Mouse (Mus musculus) 416B (cell line): ENCODE results near the gene Fancc.
A peak's percentile ranks its signal among the peaks of the same experiment; 100 is the strongest.

Experiments
- DNase-seq: peaks from one replicate; pipeline ENCODE4 v3.0.0; 2011; ENCODE audit warnings: low read depth

The Fancc gene

DNA sequence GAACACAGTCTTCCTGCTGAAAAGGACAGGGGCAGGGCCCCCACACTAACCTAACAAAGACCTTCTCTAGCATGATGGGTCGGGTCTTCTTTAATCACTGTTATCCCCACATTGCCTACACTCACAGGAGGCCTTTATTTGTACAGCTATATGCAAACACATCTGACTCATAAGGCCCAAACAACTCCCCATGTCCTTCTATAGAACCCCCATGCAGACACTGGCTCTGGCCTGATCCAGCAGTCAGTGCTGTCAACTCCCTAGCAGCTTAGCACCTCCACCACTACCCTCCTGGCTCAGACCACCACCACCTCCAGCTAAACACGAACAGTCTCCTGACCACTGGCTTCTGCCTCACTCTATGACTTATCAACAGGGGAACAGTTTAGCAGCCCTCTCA lies 149.4 kb downstream of the Fancc start:
- DNase-seq, result no peak

DNA sequence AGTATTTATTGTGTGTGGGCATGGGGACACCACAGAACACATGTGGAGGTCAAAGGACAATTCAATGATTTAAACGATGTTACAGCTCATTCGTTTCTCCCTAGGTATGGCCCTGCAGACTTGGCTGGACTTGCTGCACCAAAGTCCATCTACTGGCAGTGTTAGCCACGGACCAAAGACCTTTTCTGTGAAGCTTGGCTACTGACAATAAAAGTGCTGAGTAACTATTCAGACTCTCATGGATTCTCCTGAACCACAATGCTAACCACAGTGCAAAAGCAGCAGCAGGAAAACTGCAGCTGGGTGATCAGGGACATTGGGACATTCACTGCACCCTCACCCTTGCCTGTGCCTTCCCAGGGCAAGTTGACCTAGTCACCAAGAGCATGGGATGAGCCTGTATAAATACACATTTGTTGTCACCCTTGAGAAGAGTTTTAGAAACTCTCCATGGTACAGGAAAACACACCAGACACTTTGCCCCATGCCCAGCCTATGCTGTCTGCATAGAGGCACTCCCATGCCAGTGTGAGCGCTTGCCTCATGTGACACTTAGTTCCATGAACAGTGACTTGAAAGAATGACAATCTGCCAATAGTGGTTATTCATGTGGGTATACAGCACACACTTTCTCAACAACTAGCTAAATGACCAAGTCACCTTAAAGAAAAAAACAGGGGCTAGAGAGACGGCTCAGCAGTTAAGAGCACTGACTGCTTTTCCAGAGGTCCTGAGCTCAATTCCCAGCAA lies 151.4 kb downstream of the Fancc start:
- no peak for DNase-seq

DNA sequence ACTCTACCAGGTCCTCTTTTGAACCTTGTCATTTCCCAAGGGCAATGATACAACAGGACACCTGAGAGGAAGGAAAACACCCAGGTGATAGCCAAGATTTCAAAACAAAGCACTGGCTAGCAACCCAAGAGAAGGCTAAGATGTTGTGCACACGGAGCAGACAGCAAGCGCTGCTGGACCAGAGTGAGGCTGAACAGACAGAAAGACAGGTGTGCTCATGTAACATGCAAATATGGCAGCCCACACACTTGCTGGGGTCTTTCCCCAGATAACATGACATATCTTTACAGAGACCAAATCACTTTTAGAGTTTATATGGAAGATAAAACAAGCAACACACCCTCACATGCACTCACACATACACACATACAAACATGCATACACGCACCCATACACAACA lies 152.6 kb downstream of the Fancc start:
- DNase-seq, result no peak

DNA sequence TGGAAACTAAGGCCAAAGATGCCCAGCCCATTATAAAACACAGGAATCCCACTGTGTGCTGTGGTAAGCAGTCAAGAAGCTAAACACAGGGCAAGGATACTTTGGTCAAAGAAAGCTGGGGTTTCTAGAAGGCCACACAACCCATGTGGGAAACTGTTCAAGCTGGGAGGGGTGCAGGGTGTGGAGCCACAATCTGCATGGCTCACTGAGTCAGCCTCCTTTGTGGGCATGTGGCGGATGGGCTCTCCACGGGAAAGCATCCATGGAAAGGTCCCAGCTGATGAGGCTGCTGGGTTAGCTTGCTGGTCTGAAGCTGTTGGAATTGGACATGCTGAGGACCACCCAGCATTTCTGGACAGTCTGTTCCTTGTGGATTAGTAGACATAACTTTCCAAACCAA lies 154.3 kb downstream of the Fancc start:
- peak; percentile 29 for DNase-seq

DNA sequence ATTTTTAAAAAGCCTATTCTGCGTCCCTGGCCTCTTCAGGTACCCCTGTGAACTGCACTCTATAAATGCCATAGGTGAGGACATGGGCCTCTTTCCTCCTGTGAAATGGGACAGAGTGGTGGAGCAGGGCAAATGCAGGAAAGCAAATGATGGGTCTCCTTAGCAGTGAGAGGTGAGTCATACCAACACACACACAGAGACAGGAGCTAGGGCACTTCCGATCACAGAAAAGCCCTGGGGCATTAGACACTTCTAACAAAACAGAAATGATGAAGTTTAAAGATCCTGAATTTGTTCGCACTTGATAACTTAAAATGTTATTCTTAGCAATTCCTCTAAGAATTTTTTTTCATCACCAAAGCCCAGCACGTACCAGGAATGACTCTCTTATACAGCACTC lies 157.1 kb downstream of the Fancc start:
- no peak for DNase-seq

DNA sequence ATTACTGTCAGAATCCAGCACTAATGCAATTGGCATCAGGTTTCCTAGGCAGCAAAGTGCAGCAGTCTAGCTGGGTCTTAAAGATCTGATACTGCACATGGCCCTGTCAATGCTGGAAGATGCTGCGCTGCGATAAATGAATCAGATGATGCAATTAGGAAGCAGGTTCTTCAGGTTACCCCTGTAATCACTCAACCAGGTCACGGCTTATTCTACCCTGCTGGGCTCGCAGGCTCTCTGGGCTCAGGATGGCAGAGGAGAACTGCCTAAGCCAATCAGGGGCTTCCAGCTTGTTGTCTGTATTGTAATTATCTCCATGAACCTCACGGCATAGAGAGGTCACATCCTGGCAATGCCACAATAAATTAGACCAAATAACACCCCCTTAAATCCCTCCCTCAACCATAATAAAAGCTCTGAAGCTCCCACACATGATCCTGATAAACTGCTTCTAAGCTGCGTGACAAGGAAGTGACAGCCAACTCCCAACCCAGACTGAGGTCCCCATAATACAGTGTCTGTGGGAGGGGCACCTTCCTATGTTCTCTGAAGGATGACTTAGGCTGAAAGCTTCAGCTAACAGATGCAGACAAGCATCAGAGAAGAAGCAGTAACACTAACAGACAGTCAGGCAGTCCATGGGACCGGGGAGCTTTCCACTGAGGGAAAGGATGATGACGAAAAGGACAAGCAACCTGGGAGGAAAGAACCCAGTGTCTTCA lies 159.7 kb downstream of the Fancc start:
- DNase-seq, result no peak

DNA sequence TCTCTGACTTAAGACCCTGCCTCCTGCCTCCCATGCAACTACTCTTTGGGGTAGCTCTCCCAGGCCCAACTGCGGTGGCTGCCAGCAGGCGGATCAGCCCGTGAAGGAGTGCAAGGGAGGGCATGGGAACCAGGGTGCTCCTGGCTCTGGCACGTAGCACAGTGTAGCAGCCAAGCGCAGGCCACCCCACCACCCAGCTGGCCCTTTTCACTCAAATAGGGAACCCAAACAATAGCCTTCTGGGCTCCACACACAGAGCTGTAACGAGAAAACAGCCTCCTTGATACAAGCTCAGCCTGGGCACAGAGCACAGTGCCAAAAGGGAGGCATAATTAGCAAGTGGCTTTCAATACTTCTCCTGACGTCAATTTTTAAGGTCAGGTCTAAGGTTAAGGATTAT lies 160.7 kb downstream of the Fancc start:
- DNase-seq, result no peak

DNA sequence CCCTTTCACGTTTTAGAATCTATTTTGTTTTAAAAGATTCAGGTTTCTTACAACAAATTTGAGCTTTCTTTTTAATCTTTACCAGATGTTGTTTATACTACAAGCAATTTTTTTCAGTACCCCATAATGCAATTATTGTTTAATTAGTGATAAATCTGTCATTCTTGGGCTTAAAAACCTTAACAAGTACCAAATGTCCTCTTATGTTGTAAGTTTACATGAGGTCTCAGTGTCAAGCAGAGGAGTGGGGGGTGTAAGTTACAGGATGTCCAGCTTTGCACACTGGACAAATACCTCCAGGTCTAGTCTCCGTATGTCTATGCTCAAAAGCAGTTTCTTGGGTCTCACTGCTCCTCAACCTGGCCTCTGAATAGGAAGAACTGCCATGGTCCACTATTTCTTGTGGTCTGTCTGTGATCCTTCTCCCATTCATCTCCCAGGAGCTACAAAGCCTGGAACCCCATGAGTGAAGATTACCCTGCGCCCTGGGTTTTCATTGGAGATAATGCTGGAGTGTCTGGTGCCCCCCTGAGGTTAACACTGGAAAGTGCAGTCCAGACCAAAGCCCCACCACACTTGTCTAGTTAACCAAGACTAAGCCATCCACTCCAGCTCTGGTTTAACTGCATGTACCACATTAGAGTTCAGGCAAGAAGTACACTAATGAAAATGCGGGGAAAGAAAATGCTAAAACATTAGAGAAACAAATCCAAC lies 161.5 kb downstream of the Fancc start:
- peak; percentile 54 for DNase-seq

DNA sequence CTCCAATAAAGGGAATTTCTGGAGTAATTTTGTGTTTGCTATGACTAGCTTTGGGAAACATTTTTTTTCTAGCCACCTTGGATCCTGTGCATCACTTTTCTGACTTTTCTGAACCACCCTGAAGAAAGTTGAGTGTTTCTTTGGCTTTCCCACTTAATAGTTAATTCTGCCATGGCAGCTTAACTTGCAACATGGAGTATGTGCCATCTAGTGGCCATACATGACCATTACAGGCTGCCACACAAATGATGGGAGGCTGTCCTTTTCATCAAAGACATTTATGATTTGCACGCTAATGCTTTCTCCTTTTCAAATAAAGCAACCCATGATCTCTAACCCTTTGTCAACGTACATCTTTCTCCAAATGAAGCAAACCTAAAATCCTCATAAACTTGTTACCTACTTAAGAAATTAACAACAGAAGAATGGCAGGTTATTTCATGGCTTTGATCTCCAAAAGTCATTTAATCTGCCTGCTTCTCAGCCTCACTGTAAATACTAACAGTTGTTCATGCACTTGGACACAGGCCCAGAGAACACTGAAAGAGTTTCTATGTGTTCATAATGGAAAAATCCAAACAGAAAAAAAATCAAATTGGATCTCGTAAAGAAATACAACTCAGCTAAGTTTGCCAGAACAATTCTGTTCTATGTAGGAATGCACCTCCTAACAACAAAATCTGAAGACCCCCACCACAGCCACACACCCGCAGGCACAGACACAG lies 164.3 kb downstream of the Fancc start:
- peak; percentile 80 for DNase-seq

DNA sequence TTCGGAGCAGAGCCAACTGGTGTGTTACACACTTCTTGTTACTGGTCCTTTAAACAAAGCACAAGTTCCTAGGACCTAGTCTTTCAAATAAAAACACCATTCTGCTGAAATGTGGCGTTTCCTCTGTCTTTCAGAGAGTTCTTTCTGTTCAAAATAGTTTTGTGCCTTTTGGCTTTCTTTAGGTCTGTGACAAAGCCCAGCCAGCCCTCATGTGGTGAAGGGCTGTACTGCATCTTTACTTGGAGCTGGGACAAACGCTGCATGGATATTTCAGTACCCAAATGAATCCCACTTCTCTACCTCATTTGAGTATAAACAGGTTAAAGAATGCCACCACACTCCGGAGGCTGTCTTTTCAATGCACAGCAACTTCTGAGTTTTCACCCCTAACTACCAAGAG lies 165.7 kb downstream of the Fancc start:
- peak; percentile 64 for DNase-seq

DNA sequence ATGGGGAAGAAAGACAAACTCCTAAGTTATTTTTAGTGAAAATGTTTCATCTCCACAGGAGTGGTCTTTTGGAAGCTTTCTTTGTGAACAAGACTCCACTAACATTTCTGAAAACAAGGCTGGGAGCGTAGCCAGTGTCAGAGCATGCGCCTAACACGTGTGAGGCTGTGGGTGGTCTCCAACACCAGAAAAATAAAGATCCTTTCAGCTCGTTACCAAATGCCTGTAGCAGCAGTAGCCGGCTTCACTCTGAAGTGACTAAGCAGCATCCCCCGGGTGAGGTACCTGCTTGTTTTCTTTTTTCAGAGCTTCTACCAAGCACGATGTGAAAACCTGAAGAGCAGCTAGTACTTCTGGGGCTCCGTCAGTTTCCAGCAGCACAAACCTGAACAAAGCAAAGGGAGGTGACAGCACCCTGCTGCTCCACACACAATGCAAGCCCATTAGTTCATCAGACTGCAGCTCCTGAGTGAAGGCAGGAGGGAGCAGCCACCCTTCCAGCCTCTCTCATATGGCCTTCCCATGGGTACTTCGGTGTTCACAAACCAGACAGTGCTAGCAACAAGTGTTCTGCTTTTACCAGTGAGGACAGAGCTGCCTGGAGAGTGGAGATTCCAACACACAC lies 166.7 kb downstream of the Fancc start:
- DNase-seq, result no peak

DNA sequence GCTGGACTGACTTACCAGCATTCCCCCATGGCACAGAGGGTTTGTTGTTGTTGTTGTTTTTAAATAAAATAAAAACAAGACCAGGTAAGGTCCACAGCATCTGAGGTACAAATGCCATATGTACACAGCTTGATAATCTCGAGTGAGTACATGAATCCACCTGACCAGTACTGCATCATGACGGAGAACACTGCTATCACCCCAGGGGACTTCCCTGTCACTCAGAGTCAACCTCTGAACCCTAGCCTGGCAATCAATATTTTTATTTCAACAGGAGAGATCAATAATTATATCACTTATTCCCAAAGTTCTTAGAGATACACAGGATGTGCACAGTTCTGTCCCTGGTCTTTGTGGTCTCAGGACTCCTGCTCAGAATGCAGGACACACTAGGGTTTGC lies 171.1 kb downstream of the Fancc start:
- DNase-seq, result no peak

DNA sequence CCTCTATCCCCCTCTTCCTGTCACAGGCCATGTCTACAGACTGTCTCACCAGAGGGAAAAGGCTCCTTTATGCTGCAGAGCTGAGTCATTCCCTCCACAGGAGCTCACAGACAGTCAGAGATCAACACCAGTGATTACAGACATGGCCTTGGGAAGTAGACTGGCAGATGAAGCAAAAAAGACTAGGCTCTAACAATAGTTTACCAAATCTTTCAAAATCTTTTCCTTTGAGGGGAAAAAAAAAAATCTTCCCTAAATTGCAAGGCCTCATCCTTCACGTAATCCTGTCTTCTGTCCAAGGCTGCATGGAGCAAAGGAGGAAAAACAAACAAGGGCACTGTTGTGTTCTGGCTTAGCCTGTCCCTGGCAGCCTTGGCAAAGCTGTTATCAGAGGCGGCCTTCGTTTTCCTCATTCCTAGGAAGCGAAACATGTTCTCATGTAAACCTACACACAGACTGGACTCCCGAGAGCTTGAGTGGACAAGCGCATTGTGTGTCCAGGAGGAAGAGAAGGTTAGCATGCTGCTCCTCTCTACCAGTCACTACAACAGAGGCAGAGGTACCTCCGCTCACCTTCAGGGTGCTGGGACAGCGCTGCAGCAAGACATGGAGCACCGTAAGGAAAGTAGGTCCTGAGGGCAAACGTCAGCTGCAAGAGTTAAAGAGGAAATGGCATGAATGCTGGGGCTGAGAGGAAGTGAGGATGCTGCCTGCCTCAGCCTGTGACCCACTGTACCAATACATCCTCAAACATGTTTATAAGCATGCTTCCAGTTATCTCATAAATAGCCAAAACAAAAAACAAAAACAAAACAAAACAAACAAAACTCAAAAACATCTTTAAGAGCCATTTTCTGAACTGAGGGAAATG lies 171.9 kb downstream of the Fancc start:
- peak; percentile 94 for DNase-seq

DNA sequence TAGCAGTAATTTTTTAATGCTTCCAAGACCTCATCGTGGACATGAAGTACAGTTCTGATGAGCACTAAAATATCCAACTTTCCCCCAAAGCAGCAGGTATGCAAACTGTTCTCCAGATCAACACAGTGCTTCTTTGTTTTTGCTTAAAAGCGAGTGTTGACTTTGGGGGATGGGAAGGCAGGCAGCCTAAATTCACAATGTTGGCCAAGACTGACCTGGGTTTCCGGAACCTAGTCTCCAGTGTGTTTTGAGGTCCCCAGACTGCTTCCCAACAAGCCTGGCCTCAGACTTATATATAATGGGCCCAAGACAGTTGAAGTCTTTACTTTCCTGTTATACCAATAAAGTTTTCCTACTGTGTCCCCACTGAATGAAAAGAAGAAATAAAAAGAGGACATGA lies 172.8 kb downstream of the Fancc start:
- DNase-seq, result no peak

DNA sequence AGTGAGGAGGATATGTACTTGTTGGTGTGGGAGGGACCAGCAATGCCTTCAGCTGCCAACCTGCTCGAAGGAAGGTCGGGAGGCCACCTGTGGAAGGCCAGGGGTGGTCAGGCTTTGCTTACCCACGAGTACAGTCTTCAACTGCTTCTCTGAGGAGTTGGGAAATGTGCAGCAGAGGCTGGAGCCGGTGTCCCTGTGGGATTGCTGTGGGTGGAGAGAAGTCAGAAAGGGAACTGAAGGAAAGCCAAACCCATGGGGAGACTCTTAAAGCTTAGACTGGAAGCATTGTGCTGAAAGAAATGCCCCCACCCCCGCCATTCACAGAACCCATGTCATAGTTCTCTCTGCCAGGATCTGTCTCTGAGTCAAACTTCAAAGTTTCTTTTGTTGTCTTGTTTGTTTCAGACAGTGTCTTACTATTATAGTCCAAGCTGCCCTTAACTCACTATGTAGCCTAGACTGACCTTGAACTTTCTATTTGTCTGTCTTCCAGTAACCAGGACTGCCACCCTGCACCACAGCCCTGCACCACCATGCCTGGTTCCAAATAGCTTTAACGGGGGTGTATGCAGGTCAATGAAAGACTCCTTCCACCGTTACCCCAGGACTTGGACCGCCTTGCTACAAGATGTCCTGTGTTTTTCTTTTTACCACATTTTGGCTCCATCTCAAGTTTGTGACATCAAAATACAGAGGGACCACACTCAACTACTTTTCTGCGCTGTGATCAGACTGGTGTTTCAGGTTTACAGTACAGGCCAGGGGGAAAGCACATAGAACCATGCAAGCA lies 173.6 kb downstream of the Fancc start:
- DNase-seq, result no peak

DNA sequence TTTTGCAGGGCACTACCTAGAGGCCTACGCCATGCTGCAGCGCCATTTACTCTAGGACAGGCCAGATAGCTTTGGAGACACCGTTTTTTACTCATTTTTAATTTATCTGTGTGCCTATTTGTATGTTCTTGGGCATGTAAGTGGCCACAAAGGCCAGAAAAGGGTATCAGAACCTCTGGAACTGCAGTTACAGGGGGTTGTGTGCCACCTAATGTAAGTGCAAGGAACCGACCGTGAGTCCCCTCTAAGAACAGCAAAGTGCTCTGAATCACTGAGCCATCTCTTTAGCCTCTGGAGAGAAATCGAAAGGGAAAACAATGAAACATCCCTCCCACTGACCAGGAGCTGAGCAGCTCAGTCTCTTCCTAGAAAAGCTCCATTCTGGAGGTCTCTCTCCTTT lies 174.3 kb downstream of the Fancc start:
- no peak for DNase-seq

DNA sequence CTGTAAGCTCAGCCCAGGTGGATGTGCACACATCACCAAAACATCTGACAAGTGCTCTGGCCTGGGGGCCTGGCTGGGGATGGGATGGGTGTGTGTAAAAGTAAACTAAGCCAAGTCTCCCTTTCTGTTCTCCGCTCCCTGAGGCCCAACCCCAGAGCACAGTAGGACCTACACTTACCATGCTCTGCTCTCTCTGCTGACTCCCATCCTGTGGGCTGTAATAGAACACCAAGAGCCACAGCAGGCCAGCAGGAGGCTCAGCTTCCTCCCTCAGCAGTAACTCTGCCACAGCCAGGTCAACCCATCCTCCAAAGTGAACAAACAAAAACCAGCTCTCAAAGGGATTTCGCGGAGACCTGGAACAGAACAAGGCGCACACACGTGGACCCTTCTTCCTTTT lies 175.4 kb downstream of the Fancc start:
- peak; percentile 67 for DNase-seq

DNA sequence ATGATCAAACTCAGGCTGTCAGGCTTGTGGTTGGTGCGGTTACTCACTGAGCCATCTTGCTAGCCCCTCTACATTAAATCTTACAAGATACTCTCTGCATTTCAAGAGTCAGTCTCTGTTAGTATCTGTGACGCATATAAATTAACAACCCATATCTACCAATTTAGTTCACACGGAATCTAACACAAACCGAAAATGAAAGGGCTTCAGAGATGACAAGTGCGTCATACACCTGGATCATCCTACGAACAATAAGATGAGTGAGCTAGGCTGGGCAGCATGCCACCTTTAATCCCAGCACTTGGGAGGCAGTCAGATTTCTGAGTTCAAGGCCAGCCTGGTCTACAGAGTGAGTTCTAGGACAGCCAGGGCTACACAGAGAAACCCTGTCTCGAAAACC lies 177.3 kb downstream of the Fancc start:
- DNase-seq, result no peak

DNA sequence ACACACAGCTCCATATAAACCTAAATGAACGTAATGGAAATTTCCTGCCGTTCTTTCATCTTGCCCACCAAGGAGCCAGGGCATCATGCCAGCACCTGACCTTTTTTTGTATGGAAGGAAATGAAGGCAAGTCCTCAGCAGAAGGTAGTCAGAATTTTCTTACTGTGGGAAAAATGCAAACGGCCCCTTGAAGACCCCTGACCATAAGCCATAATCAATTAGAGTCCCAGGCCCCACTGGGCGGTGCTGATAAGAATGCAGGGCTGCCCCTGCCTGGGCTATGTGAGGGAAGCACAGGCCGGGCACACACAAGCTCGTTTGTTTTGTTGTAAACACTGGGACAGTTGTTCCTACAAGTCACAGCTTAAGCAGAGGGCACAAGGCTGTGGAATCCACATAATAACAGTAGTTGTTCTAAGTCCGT lies 179.4 kb downstream of the Fancc start:
- no peak for DNase-seq

DNA sequence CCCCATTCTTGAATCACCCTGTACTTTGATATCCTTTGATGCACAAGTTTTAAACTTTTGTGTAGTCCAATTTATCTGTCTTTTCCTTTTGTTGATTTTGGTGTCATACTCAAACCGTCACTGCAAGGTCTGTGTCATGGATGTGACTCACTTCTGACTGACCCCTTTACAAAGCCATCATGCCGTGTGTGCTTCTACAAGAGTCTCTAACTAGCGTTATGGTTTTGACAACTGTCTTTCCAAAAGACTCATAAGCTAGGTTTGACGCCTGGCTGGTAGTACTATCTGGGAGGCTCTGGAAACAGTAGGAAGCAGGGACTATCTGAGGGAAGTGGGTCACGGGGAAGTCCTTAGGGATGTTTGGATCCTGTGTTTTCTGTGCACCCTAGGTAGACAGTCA lies 180.7 kb downstream of the Fancc start:
- peak; percentile 31 for DNase-seq
